Mouse (Mus musculus): Measurements from ENCODE around the gene Gm49322. TPM values are rescaled to one million over a fixed set of nuclear protein-coding genes. Genes with fewer than 3 reads are reported as not detected.

Gm49322 gene
- polyA plus RNA-seq, 1 experiment from 2014 or later: 2.5 TPM

DNA sequence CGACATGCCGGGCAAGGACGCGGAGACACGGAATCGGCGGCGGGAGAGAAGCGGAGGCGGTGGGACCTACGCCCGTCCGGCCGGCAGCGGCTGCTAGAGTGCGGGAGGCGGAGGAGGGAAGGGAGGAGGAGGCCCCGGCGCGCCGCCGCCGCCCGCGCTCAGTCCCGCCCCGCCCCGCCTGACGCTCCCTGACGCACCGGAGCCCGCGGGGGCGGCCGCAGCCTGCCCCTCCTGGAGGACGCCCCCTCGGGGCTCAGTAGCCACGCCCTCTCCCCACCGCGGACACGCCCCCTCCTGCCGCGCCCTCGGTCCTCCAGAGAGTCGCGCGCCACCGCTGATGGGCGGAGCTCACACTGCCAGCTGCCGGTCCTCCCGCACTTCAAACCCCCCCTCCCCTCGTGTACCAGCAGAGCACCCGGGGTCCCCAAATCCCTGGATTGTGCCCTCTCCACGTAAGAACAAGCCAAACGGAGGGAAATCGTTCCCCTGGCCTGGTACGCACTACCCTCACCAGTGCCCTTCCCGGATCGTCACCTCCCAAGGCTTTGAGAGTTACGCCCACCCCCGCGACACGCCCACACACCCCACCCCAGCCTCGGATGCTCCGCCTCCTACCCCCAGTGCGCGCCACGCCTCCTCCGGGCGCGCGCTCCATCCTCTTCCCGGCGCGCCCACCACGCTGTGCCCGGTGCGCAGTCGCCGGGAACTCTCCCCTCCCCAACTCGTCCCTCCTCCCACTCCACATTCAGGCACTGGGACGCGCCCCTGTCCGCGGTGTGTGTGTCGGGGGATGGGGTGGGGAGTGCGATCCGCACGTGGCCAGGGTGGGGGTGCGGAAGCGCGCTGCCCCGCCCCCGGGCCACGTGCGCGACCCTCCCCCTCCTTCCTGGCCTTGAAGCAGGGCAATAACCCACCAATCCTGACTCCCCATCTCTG is 28.4 kb upstream of the Gm49322 start, which contains the start of gene Klf16:
Gene Klf16 (minus strand): TSS at position 127 of the 936 bp plus-strand sequence.
- Histone ChIP-seq H3K27me3 (ENCODE audit: control insufficient read depth, insufficient read depth, low read length) (no peaks in the 10 kb centered on the region), H3K4me1 (ENCODE audit: control insufficient read depth, insufficient read depth, low read length) (peaks cover 30% of the 10 kb centered on the region), H3K9ac (replicated peaks; ENCODE audit: low read length) (peak within 1 kb of the TSS; percentile 71), H3K4me3 (replicated peaks; ENCODE audit: low read depth, low read length) (peak within 1 kb of the TSS; percentile 80), H3K9me3 (ENCODE audit: control insufficient read depth, low read length) (no peaks in the 10 kb centered on the region), H3K4me2 (ENCODE audit: low read length) (peak within 1 kb of the TSS; percentile 91), H3K27ac (replicated peaks; ENCODE audit: low read depth, low read length) (peak within 1 kb of the TSS; percentile 81), H3K36me3 (ENCODE audit: control insufficient read depth, insufficient read depth, low read length) (peaks cover 3% of the 10 kb centered on the region; the same call in 1 of the 2 replicates)
- WGBS: under 1% methylated on average over 76 of the region's 97 CpGs
- peak; percentile 93 for DNase-seq
- ATAC-seq (ENCODE audit: low FRiP score, low TSS enrichment): peak; percentile 83

DNA sequence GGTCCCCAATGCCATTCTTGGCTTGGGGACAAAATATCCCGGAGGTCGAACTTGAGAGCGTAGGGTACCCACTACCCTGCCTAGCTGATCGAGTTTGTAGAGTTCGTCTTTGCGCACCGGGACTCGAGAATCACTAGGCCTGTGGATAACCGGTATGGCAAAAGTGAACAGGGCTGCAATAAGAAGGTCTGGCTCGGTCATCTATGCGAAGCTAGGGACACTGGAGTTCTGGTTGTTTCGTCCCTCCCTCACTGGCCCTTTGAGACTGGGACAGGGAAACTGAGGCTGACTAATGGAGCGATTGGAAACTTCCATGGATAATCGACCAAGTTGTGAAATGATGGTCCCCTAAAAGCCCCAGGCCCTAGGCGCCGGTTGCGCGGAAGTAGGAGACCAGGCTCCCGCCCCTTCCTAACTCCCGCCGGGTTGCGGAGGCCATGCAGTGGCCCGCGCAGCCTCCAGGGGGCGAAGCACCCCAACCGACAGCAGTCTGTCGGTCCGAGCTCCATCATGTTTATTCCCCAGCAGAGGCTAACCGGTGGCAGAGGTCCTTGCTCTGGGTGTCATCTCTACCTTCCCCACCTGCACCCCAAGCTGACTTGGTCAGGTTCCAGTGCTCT is 27.6 kb upstream of the Gm49322 start:
- peak overlapping the region; percentile 81 for H3K27ac ChIP-seq (replicated peaks; ENCODE audit: low read depth, low read length)
- H3K4me3 ChIP-seq (replicated peaks; ENCODE audit: low read depth, low read length): peak overlapping the region; percentile 80
- ATAC-seq (ENCODE audit: low FRiP score, low TSS enrichment) (peak; percentile 4; the same call in 1 of the 2 replicates), DNase-seq (peak; percentile 79)
- peak overlapping the region; percentile 91 for H3K4me2 ChIP-seq (ENCODE audit: low read length)
- H3K36me3 ChIP-seq (ENCODE audit: control insufficient read depth, insufficient read depth, low read length): peaks cover 4% of the 10 kb centered on the region
- no peaks in the 10 kb centered on the region for H3K9me3 ChIP-seq (ENCODE audit: control insufficient read depth, low read length)
- peaks cover 30% of the 10 kb centered on the region for H3K4me1 ChIP-seq (ENCODE audit: control insufficient read depth, insufficient read depth, low read length)
- peak overlapping the region; percentile 71; the same call in 1 of the 2 replicates for H3K9ac ChIP-seq (replicated peaks; ENCODE audit: low read length)
- under 1% methylated on average over 29 of the region's 29 CpGs for WGBS
- H3K27me3 ChIP-seq (ENCODE audit: control insufficient read depth, insufficient read depth, low read length): no peaks in the 10 kb centered on the region

DNA sequence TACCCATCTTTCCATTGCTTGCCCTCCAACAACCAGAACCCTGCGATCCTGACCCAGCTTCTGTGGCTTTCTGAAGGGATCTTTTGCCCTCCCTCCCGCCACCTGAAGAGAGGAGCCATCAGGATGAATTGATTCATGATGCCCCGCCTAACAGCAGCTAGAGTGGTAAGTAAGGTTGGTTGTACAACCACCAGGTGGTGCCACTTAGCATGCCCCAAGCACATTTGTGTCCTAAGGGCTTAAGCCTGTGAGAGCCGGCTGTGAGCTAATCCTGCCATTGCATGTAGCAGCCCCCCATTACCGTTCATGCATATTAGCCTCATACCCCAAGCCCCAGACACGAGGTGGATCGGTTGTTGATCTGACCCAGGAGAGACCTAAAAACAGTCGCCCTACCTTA is 26.9 kb upstream of the Gm49322 start:
- no peak overlapping the region for H3K4me2 ChIP-seq (ENCODE audit: low read length)
- DNase-seq (peak; percentile 71), ATAC-seq (ENCODE audit: low FRiP score, low TSS enrichment) (no peak)
- 6% methylated on average over 8 of the region's 8 CpGs for WGBS
- H3K9ac ChIP-seq (replicated peaks; ENCODE audit: low read length): no peak overlapping the region
- peaks cover 10% of the 10 kb centered on the region for H3K36me3 ChIP-seq (ENCODE audit: control insufficient read depth, insufficient read depth, low read length)
- H3K27me3 ChIP-seq (ENCODE audit: control insufficient read depth, insufficient read depth, low read length): no peaks in the 10 kb centered on the region
- H3K9me3 ChIP-seq (ENCODE audit: control insufficient read depth, low read length): no peaks in the 10 kb centered on the region
- H3K4me1 ChIP-seq (ENCODE audit: control insufficient read depth, insufficient read depth, low read length): peaks cover 30% of the 10 kb centered on the region
- H3K4me3 ChIP-seq (replicated peaks; ENCODE audit: low read depth, low read length): no peak overlapping the region
- H3K27ac ChIP-seq (replicated peaks; ENCODE audit: low read depth, low read length): no peak overlapping the region

DNA sequence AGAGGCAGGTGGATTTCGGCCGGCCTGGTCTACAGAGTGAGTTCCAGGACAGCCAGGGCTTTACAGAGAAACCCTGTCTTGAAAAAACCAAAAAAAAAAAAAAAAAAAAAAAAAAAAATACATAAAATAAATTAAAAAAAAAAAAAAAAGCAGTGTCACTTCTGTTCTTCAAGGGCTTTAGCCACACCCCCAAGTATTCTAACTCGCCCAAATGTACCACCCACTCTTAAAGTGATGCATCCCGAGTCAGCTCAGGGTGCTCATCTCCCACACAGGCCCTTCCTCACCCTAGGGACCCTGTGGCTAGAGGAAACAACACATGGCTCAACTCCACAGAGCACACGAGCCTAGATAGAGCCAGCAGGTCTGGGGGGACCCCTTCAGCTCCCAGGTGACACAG is 22.8 kb upstream of the Gm49322 start:
- DNase-seq (no peak), ATAC-seq (ENCODE audit: low FRiP score, low TSS enrichment) (no peak)
- no peak overlapping the region for H3K27ac ChIP-seq (replicated peaks; ENCODE audit: low read depth, low read length)
- no peak overlapping the region for H3K4me3 ChIP-seq (replicated peaks; ENCODE audit: low read depth, low read length)
- no peaks in the 10 kb centered on the region for H3K9me3 ChIP-seq (ENCODE audit: control insufficient read depth, low read length)
- H3K36me3 ChIP-seq (ENCODE audit: control insufficient read depth, insufficient read depth, low read length): peaks cover 29% of the 10 kb centered on the region
- no peak overlapping the region for H3K9ac ChIP-seq (replicated peaks; ENCODE audit: low read length)
- H3K4me2 ChIP-seq (ENCODE audit: low read length): no peak overlapping the region
- no peaks in the 10 kb centered on the region for H3K27me3 ChIP-seq (ENCODE audit: control insufficient read depth, insufficient read depth, low read length)
- peaks cover 8% of the 10 kb centered on the region; the same call in 1 of the 2 replicates for H3K4me1 ChIP-seq (ENCODE audit: control insufficient read depth, insufficient read depth, low read length)
- whole genome bisulfite sequencing: 89% methylated on average over 5 of the region's 5 CpGs

DNA sequence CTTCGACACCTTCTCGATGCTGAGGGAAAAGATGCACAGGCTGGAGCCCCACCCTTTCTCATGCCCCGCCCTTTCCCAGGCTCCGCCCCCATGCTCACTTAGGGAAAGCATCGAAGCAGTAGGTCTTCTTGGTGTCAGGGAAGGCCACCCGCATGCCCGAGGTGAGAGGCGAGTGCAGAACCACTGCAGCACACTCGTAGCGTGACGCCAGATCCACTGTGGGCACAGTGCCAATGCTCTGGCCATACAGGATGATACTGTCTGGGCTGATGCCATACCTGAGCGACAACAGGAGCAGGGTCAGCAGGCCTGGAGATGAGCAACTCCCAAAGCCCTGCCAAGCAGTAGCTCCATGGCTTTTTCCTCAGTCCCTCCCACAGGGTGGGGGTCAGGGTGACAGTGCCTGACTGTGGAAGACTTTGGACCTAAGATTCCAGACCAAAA is 21.8 kb upstream of the Gm49322 start:
- no peak overlapping the region for H3K4me2 ChIP-seq (ENCODE audit: low read length)
- no peak overlapping the region for H3K27ac ChIP-seq (replicated peaks; ENCODE audit: low read depth, low read length)
- no peaks in the 10 kb centered on the region for H3K9me3 ChIP-seq (ENCODE audit: control insufficient read depth, low read length)

DNA sequence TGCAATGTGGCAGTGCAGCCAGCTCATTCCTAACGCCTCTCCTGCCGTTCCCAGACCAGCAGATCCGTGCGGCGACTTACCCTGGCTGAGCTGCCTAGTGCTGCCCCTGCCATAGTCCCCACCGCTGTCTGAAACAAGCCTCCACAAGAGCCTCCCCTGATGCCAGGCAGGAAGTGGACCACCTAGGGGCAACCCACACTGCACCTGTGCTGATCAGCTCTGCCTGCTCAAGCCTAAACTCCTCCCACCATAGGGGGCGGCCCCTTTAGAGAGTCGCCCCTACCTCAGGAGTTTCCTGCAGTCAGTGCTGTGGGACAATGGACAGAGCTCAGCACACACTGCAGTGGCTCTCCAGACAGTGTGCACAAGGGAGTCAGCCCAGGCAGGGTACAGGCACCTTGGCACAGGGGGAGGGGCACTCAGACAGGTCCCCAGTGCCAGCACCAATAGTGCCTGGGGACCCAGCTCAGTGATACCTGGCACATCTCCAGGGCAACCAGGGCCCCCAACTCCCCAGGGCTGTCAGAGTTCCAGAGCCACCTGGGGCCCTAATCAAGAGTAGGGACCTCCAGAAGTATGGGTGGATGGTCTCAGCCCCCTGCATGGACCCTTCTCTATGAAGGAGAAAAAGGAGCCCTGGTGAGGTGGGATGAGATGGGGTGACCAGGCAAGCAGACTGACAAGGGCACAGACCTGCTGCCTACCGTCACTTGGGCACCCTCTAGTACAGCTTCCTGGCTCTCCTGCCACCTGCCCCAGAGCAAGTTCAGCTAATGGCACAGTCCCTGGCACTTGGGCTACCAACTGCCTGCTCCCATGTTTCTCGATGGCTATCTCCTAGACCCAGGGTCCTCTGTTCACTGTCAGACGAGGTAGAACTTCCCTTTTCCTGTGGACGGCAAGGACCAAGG is 20.9 kb upstream of the Gm49322 start:
- H3K4me3 ChIP-seq (replicated peaks; ENCODE audit: low read depth, low read length): no peak overlapping the region
- no peaks in the 10 kb centered on the region for H3K27me3 ChIP-seq (ENCODE audit: control insufficient read depth, insufficient read depth, low read length)
- no peak overlapping the region for H3K9ac ChIP-seq (replicated peaks; ENCODE audit: low read length)
- no peak overlapping the region for H3K27ac ChIP-seq (replicated peaks; ENCODE audit: low read depth, low read length)
- H3K9me3 ChIP-seq (ENCODE audit: control insufficient read depth, low read length): no peaks in the 10 kb centered on the region
- DNase-seq (no peak), ATAC-seq (ENCODE audit: low FRiP score, low TSS enrichment) (no peak)
- H3K36me3 ChIP-seq (ENCODE audit: control insufficient read depth, insufficient read depth, low read length): peaks cover 29% of the 10 kb centered on the region
- H3K4me1 ChIP-seq (ENCODE audit: control insufficient read depth, insufficient read depth, low read length): peaks cover 18% of the 10 kb centered on the region
- no peak overlapping the region for H3K4me2 ChIP-seq (ENCODE audit: low read length)
- WGBS: 75% methylated on average over 12 of the region's 12 CpGs

More for the DNA sequence above, 21.8 kb upstream of the Gm49322 start:
- DNase-seq: no peak
- Histone ChIP-seq H3K9ac (replicated peaks; ENCODE audit: low read length) (no peak overlapping the region), H3K4me3 (replicated peaks; ENCODE audit: low read depth, low read length) (no peak overlapping the region), H3K4me1 (ENCODE audit: control insufficient read depth, insufficient read depth, low read length) (peaks cover 13% of the 10 kb centered on the region), H3K36me3 (ENCODE audit: control insufficient read depth, insufficient read depth, low read length) (peaks cover 29% of the 10 kb centered on the region), H3K27me3 (ENCODE audit: control insufficient read depth, insufficient read depth, low read length) (no peaks in the 10 kb centered on the region)
- 62% methylated on average over 12 of the region's 12 CpGs for WGBS
- ATAC-seq (ENCODE audit: low FRiP score, low TSS enrichment): no peak

DNA sequence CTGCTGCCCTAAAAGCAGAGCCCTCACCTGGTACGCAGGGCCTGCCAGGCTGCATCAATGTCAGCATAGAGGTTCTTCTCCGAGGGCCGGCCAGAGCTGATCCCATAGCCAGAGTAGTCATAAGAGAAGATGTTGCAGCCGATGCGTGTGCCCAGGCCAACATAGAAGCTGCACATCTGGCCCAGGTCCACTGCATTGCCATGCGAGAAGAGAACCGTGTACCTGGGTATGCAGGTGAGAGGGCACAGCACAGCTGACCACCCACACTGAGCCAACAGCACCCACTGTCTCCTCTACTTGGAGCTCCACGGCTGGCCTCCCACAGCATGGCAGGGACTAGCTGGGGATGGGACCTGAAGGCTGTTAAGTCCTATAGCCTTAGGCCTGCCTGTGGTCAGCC is 20.2 kb upstream of the Gm49322 start:
- no peak overlapping the region for H3K4me2 ChIP-seq (ENCODE audit: low read length)
- no peaks in the 10 kb centered on the region for H3K27me3 ChIP-seq (ENCODE audit: control insufficient read depth, insufficient read depth, low read length)
- ATAC-seq (ENCODE audit: low FRiP score, low TSS enrichment) (no peak), DNase-seq (no peak)
- no peak overlapping the region for H3K9ac ChIP-seq (replicated peaks; ENCODE audit: low read length)
- H3K36me3 ChIP-seq (ENCODE audit: control insufficient read depth, insufficient read depth, low read length): peaks cover 29% of the 10 kb centered on the region
- H3K4me3 ChIP-seq (replicated peaks; ENCODE audit: low read depth, low read length): no peak overlapping the region
- no peaks in the 10 kb centered on the region for H3K9me3 ChIP-seq (ENCODE audit: control insufficient read depth, low read length)
- 92% methylated on average over 8 of the region's 8 CpGs for WGBS
- H3K4me1 ChIP-seq (ENCODE audit: control insufficient read depth, insufficient read depth, low read length): peaks cover 18% of the 10 kb centered on the region
- H3K27ac ChIP-seq (replicated peaks; ENCODE audit: low read depth, low read length): no peak overlapping the region

All from midbrain, embryonic 14.5 days (tissue).